Mouse (Mus musculus) heart, postnatal 0 days (tissue): ENCODE measurements at regions not wholly inside any gene's neighbourhood (a gene's known extent, or its start where the extent isn't known, plus 50 kb on each side); places are given as distances from the start of the nearest gene placed in this dataset.

Source experiments
- CTCF ChIP-seq: IDR thresholded peaks from 2 replicates; pipeline ENCODE4 v1.5.1; 2016; ENCODE audit warnings: antibody characterized with exemption, control low read depth, low read depth
- EP300 ChIP-seq: IDR thresholded peaks from 2 replicates; pipeline ENCODE4 v1.6.1; 2016; ENCODE audit warnings: antibody characterized with exemption, low read depth

- no peak for TF ChIP-seq CTCF
- TF ChIP-seq EP300, result no peak
Measured at GRCm38 (mm10) chr8:8139720-8140119, 521.3 kb downstream of the Efnb2 start.
